Mouse (Mus musculus) limb, embryonic 14.5 days (tissue): Measurements from ENCODE around the gene Zfp408. TPM values are rescaled to one million over a fixed set of nuclear protein-coding genes. Genes with fewer than 3 reads are reported as not detected.

ENCODE experiments used
- ATAC-seq: fragments of 200-750 bp; cut with Nextera tagmentation; 2 replicates; pipeline ENCODE4 v1.8.0; 2017; ENCODE audit warnings: low read depth, moderate number of reproducible peaks, moderate TSS enrichment; ENCODE audit not compliant: low FRiP score
- DNase-seq: peaks from one replicate; pipeline ENCODE4 v3.0.0-alpha.2; 2015; ENCODE audit warnings: low spot score
- H3K27ac ChIP-seq: fragments of 300-500 bp; sonication (generic); replicated peaks from 2 replicates; pipeline ENCODE4 v1.5.1; 2014; ENCODE audit warnings: low read depth, mild to moderate bottlenecking, low read length, moderate library complexity, mixed read lengths
- H3K27me3 ChIP-seq: fragments of 300-500 bp; sonication (generic); 2 replicates; pipeline ENCODE4 v1.6.1; 2014; ENCODE audit warnings: low read length, mixed read lengths; ENCODE audit not compliant: control insufficient read depth, insufficient read depth
- H3K36me3 ChIP-seq: fragments of 300-500 bp; sonication (generic); 2 replicates; pipeline ENCODE4 v1.6.1; 2014; ENCODE audit warnings: mild to moderate bottlenecking, low read length, moderate library complexity, mixed read lengths; ENCODE audit not compliant: control insufficient read depth, insufficient read depth
- H3K4me1 ChIP-seq: fragments of 300-500 bp; sonication (generic); 2 replicates; pipeline ENCODE4 v1.6.1; 2014; ENCODE audit warnings: antibody characterized with exemption, low read length, mixed read lengths; ENCODE audit not compliant: control insufficient read depth, insufficient read depth
- H3K4me2 ChIP-seq: fragments of 300-500 bp; sonication (generic); replicated peaks from 2 replicates; pipeline ENCODE4 v1.6.1; 2014; ENCODE audit warnings: low read depth, mild to moderate bottlenecking, low read length, moderate library complexity; ENCODE audit not compliant: severe bottlenecking
- H3K4me3 ChIP-seq: fragments of 300-500 bp; sonication (generic); replicated peaks from 2 replicates; pipeline ENCODE4 v1.5.1; 2014; ENCODE audit warnings: low read length
- H3K9ac ChIP-seq: fragments of 300-500 bp; sonication (generic); 2 replicates; pipeline ENCODE4 v1.6.1; 2014; ENCODE audit warnings: mild to moderate bottlenecking, low read depth, low read length, moderate library complexity; ENCODE audit not compliant: severe bottlenecking
- H3K9me3 ChIP-seq: fragments of 300-500 bp; sonication (generic); 2 replicates; pipeline ENCODE4 v1.6.1; 2016; ENCODE audit warnings: low read length; ENCODE audit not compliant: control insufficient read depth
- POLR2A ChIP-seq: fragments of 200-500 bp; IDR thresholded peaks from 2 replicates; pipeline ENCODE4 v1.8.0; 2012; ENCODE audit warnings: inconsistent platforms, mild to moderate bottlenecking, moderate library complexity, borderline replicate concordance; ENCODE audit not compliant: insufficient read depth, insufficient read length; ENCODE audit errors: extremely low read depth
- WGBS: fragments of 180-500 bp; shearing (Covaris S2); extraction: QIAGEN DNeasy Blood & Tissue Kit; methylation state at CpG from one replicate; pipeline ENCODE4 v1.1.7; 2014; 5-methylcytosine and 5-hydroxymethylcytosine counted together
- polyA plus RNA-seq, 2 experiments: library from polyadenylated mRNA; depleted of rRNA in 1 of 2; stranded (reverse) in 1 of 2; unstranded in 1 of 2; fragments of >200 nt; fragmentation: Nextera tagmentation in 1 of 2; extraction: Ambion mirVana in 1 of 2; gene quantifications; 2 replicates each; pipeline versions ENCODE4 v1.2.1 to v1.2.3; 2012 to 2014

Gene Zfp408
- polyA plus RNA-seq, 2 experiments = 7.9 to 29.8 TPM

DNA sequence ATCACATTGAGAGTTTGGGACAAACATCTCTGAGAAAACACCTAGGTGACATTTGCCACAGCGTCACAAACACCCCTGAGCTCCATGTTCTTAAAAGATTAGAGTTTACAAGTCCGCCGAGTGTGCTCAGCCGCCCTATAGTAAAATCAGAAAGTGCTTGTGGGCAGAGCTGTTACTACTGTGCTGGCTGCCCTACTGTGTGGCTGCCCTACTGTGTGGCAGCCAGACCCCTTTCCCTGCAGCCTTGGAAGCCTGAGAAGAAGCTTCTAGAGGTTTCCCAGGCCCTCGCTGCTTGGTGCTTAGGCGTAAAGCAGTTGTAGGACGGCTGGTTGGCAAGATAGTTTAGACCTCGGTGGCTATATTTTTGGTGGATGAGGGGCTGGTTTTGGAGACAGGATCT, 10.1 kb upstream of the Zfp408 start:
- Histone ChIP-seq H3K4me3 (no peak overlapping the region), H3K27ac (no peak overlapping the region), H3K36me3 (peaks cover 93% of the 10 kb centered on the region), H3K9me3 (no peaks in the 10 kb centered on the region), H3K4me2 (no peak overlapping the region), H3K9ac (no peak overlapping the region), H3K27me3 (no peaks in the 10 kb centered on the region), H3K4me1 (no peaks in the 10 kb centered on the region)
- no peak for ATAC-seq
- 95% methylated on average over 8 of the region's 8 CpGs for WGBS
- TF ChIP-seq POLR2A = no peak
- no peak for DNase-seq

DNA sequence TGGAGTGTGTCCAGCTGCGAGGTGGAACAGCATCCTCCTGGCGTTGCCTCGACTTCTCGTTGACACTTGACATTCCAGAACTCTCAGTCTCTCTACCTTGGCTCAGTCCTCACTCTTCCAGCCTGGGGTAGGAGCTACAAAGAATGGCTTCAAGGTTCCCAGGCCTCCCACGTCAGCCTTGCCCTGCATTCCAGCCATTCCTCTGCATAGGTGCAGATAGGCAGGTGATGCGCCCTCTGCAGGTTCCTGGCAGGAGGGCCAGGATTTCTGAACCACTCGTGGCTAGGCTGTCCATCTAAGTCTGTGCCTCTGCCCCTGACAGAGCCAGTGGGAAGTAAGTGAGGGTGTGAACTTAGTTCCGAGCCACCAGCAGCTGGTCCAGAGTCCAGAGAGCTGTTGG, 7.2 kb upstream of the Zfp408 start:
- no peak overlapping the region for H3K27ac ChIP-seq
- WGBS = 69% methylated on average over 8 of the region's 8 CpGs
- DNase-seq (no peak), ATAC-seq (no peak)
- no peaks in the 10 kb centered on the region for H3K27me3 ChIP-seq
- H3K36me3 ChIP-seq = peaks cover 81% of the 10 kb centered on the region
- no peaks in the 10 kb centered on the region for H3K9me3 ChIP-seq
- H3K4me2 ChIP-seq = no peak overlapping the region
- H3K4me1 ChIP-seq = no peaks in the 10 kb centered on the region
- H3K4me3 ChIP-seq = no peak overlapping the region
- no peak for TF ChIP-seq POLR2A
- no peak overlapping the region for H3K9ac ChIP-seq

DNA sequence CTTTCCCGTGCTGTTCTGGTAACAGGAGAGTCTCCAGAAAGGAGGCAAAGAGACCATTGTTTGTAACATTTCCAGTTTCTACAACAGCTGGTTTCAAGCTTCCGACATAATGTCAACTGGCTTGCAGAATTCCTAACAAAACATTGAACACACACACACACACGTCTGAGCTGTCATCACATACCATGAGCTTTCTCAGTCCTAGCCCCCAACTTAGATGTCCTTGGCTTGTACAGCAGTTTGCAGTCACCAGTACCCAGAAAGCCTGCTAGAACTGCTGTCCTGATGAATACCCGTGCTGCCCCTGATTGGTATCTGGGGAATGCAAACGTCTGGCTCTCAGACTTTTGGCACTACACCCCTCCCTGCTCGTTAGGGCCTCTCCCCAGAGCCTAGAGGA, 6.2 kb upstream of the Zfp408 start:
- peaks cover 3% of the 10 kb centered on the region; the same call in 1 of the 2 replicates for H3K4me1 ChIP-seq
- no peak for DNase-seq
- no peak for TF ChIP-seq POLR2A
- no peak overlapping the region for H3K27ac ChIP-seq
- H3K4me2 ChIP-seq = no peak overlapping the region
- ATAC-seq = no peak
- no peak overlapping the region for H3K9ac ChIP-seq
- no peak overlapping the region for H3K4me3 ChIP-seq
- H3K9me3 ChIP-seq = no peaks in the 10 kb centered on the region
- peaks cover 72% of the 10 kb centered on the region for H3K36me3 ChIP-seq
- no peaks in the 10 kb centered on the region for H3K27me3 ChIP-seq
- 64% methylated on average over 6 of the region's 6 CpGs for WGBS

DNA sequence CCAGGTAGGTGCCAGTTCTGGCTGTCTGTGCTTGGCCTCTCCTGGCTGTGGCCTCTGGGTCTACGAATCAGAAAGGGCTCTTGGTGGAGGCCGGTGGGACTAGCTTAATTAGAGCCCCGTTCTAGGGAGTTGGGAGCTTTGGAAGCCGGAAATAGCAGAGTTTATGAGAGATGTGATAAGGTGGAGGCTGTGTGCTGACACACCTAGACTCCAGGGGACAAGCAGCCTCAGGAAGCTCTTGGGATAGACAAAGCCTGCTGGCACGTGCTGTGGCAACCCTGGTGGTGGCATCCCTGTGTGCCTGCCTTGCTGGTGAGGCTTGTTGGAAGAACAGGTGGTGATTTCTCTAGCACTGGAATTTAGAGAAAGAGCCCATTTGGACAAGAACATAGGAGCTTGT, 5.8 kb upstream of the Zfp408 start:
- Histone ChIP-seq H3K36me3 (peaks cover 70% of the 10 kb centered on the region), H3K27ac (no peak overlapping the region), H3K9ac (no peak overlapping the region), H3K4me3 (no peak overlapping the region), H3K9me3 (no peaks in the 10 kb centered on the region), H3K4me2 (no peak overlapping the region), H3K27me3 (no peaks in the 10 kb centered on the region), H3K4me1 (peaks cover 6% of the 10 kb centered on the region; the same call in 1 of the 2 replicates)
- ATAC-seq = no peak
- 84% methylated on average over 5 of the region's 5 CpGs for WGBS
- no peak for DNase-seq
- TF ChIP-seq POLR2A = no peak

DNA sequence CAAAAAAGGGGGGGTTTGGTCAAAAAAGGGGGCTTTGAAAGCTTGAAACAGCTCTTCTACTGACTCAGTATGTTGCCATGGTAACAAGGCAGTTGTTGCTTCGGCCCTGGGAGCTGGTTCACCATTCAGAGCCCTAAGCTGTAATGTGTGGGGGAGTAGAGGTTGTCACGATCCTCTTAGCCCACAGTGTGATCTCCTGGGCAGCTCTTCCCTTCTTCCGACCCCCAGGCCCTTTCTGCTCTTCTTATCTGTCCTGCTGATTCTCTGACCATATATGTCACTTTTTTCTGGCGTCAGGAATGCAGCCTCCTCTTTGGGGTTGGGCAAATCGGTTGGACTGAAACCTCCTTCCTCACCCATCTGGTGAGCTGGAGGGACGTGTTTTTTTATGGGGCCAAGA, 3.3 kb upstream of the Zfp408 start:
- H3K9me3 ChIP-seq = no peaks in the 10 kb centered on the region
- no peak overlapping the region for H3K4me2 ChIP-seq
- DNase-seq (no peak), ATAC-seq (no peak)
- H3K4me3 ChIP-seq = no peak overlapping the region
- TF ChIP-seq POLR2A = no peak
- H3K27ac ChIP-seq = no peak overlapping the region
- peaks cover 51% of the 10 kb centered on the region for H3K36me3 ChIP-seq
- H3K9ac ChIP-seq = no peak overlapping the region
- 60% methylated on average over 6 of the region's 6 CpGs for WGBS
- peaks cover 11% of the 10 kb centered on the region for H3K4me1 ChIP-seq
- H3K27me3 ChIP-seq = no peaks in the 10 kb centered on the region
